Comparison of ENCODE assay signal across 9 mouse cellular contexts in genomic region chr10:83729492-83729891, GRCm38 (mm10). TPM values are rescaled to one million over a fixed set of nuclear protein-coding genes. Genes with fewer than 3 reads are reported as not detected.
DNase-seq lines count a peak whose midpoint lies in the region; ATAC-seq and TF ChIP-seq lines count a peak whose summit lies in the region.
"Had no signal": no experiment of that assay in that cellular context is flagged by ENCODE, and none has a peak within 500 bp of the region (broad histone marks: within the 10 kb centered on the region; RNA-seq: fewer than 3 reads in every experiment).

No protein-coding gene starts in this region.

- 32% methylated on average over 7 of the region's 7 CpGs for WGBS in forebrain, postnatal 0 days
- WGBS in hindbrain, embryonic 12.5 days: 31% methylated on average over 7 of the region's 7 CpGs

- no peak overlapping the region for H3K9ac ChIP-seq in forebrain, postnatal 0 days
- no peak overlapping the region for H3K9ac ChIP-seq in hindbrain, embryonic 12.5 days
- H3K9ac ChIP-seq: liver, embryonic 15.5 days had no signal

- H3K4me2 ChIP-seq in forebrain, postnatal 0 days (ENCODE audit: low read depth): no peak overlapping the region
- no peak overlapping the region for H3K4me2 ChIP-seq in hindbrain, embryonic 12.5 days (replicated peaks)
- H3K4me2 ChIP-seq: liver, embryonic 15.5 days had no signal

- no peak overlapping the region for H3K4me3 ChIP-seq in forebrain, postnatal 0 days (ENCODE audit: low read depth, low read length)
- H3K4me3 ChIP-seq in hindbrain, embryonic 12.5 days: no peak overlapping the region
- H3K4me3 ChIP-seq: liver, embryonic 15.5 days had no signal

- no peaks in the 10 kb centered on the region for H3K27me3 ChIP-seq in forebrain, postnatal 0 days (ENCODE audit: insufficient read depth, low read length)
- no peaks in the 10 kb centered on the region for H3K27me3 ChIP-seq in hindbrain, embryonic 12.5 days
- H3K27me3 ChIP-seq: liver, embryonic 15.5 days had no signal

- peak; percentile 60 for DNase-seq in Muller cell, postnatal 12 days (ENCODE audit: inconsistent ontology term)
- DNase-seq in cerebellum, adult 11-12 months: peak; percentile 77
- DNase-seq in forebrain, postnatal 0 days: peak; percentile 85
- peak; percentile 72 for DNase-seq in layer of hippocampus, adult 9-11 months
- DNase-seq in lung, postnatal 4 days: peak; percentile 71 to 88
- peak; percentile 55 for DNase-seq in retina, postnatal 7 days (ENCODE audit: low read depth, low spot score)
- DNase-seq in urinary bladder, adult 18-20 months (ENCODE audit: low spot score in 2 of 2): peak; percentile 61 to 90

- TF ChIP-seq CTCF in forebrain, postnatal 0 days (IDR thresholded peaks at IDR 0.05; ENCODE audit: low read depth): peak; percentile 95

- no peaks in the 10 kb centered on the region for H3K36me3 ChIP-seq in forebrain, postnatal 0 days (ENCODE audit: insufficient read depth)
- H3K36me3 ChIP-seq in hindbrain, embryonic 12.5 days: no peaks in the 10 kb centered on the region
- H3K36me3 ChIP-seq: liver, embryonic 15.5 days had no signal

- no peaks in the 10 kb centered on the region for H3K9me3 ChIP-seq in forebrain, postnatal 0 days (ENCODE audit: low read length)
- H3K9me3 ChIP-seq in hindbrain, embryonic 12.5 days (replicated peaks): no peaks in the 10 kb centered on the region
- H3K9me3 ChIP-seq: liver, embryonic 15.5 days had no signal

- no peak overlapping the region for H3K27ac ChIP-seq in forebrain, postnatal 0 days (ENCODE audit: low read depth, low read length)
- H3K27ac ChIP-seq in hindbrain, embryonic 12.5 days: no peak overlapping the region
- H3K27ac ChIP-seq: liver, embryonic 15.5 days had no signal

- no peaks in the 10 kb centered on the region for H3K4me1 ChIP-seq in forebrain, postnatal 0 days (ENCODE audit: insufficient read depth)
- H3K4me1 ChIP-seq in hindbrain, embryonic 12.5 days: peaks cover 5% of the 10 kb centered on the region; the same call in 1 of the 2 replicates
- H3K4me1 ChIP-seq: liver, embryonic 15.5 days had no signal

- ATAC-seq in forebrain, postnatal 0 days: peak; percentile 78
- ATAC-seq in hindbrain, embryonic 12.5 days (ENCODE audit: low FRiP score): peak; percentile 38; the same call in 1 of the 2 replicates

RNA-seq across cellular contexts. Expression of gene 1500009L16Rik, which starts 6.8 kb away (rescaled TPM):
- 44.4 and 47.1 TPM in 2 replicates for total RNA-seq in forebrain, postnatal 0 days (2014; rRNA removed)
- 96.9 and 98.6 TPM in 2 replicates for polyA plus RNA-seq in forebrain, postnatal 0 days (2015; fragmentation: Nextera tagmentation; extraction: Ambion mirVana)
- polyA plus RNA-seq in hindbrain, embryonic 12.5 days (2016; fragmentation: Nextera tagmentation; extraction: Ambion mirVana): 40.3 and 42.9 TPM in 2 replicates
